Mouse (Mus musculus) testis, adult 2 months (tissue): ENCODE results near the gene Xdh.

Experiments used
- CTCF ChIP-seq: fragments of 200-500 bp; IDR thresholded peaks from 2 replicates; pipeline ENCODE4 v1.5.1; 2012; ENCODE audit warnings: low read depth, mild to moderate bottlenecking, inconsistent platforms, low read length, moderate library complexity; ENCODE audit not compliant: control insufficient read depth, insufficient read depth, insufficient replicate concordance
- POLR2A ChIP-seq: fragments of 200-500 bp; IDR thresholded peaks from 2 replicates; pipeline ENCODE4 v1.6.1; 2012; ENCODE audit warnings: low read depth, mild to moderate bottlenecking, inconsistent platforms, low read length, moderate library complexity; ENCODE audit not compliant: control insufficient read depth

DNA sequence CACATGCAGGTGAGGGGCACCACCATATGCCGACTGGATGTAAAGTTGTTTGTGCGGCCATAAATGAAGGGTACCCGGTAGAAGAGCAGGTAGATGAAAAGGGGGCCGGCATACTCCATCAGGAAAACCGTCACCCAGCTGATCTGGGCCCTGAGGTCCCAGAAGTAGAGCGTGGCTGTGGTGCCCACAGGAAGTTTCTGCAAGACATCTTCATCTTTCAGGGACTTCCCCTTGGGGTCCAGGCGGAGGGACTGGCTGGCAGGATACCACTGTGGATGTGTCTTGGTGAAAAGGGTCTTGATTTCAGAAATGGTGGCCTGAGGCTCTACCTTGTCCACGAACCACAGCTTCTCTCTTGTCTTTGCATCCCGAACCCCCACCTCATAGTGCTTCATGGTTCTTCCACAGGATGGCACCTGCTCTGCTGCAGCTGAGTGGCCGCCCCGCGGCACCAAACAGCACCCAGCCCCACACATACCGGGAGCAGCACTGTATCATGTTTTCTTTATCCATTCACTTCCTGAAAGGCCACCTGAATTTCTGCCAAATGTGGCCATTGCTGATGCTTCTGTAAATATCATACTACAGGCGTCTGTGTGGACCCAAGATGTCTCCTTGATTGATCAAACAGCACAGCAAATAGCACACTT lies 78.9 kb downstream of the Xdh start:
- TF ChIP-seq POLR2A: no peak
- no peak for TF ChIP-seq CTCF
